In the genomic region with DNA sequence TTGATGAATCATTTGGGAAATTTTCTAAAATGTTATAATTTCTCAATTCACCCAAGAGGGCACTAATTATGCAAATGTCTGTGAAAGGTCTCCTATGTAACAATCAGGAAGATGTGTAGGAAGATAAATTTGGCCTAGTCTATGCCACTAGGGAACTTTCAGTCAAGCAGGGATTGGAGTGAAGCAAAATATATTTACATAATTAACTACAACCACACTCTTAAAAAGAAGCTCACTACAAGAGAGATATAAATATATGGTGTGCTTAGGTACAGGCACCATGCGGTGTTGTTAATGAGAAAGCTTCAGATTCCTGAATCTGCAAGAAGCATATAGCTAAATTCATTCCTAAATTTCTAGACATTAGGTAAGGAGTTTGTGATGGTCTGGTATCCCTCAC, we compare ENCODE assay signal across 22 mouse cellular contexts.
A peak's percentile ranks its signal among the peaks of the same experiment; 100 is the strongest.
DNase-seq lines count a peak whose midpoint lies in the region; ATAC-seq and TF ChIP-seq lines count a peak whose summit lies in the region.
"Had no signal": no experiment of that assay in that cellular context is flagged by ENCODE, and none has a peak within 500 bp of the region (broad histone marks: within the 10 kb centered on the region; RNA-seq: fewer than 3 reads in every experiment).

No protein-coding gene starts in this region.

- H3K27ac ChIP-seq in hindbrain, embryonic 14.5 days = no peak overlapping the region
- H3K27ac ChIP-seq in hindbrain, postnatal 0 days = no peak overlapping the region
- no peak overlapping the region for H3K27ac ChIP-seq in neural tube, embryonic 12.5 days
- no peak overlapping the region for H3K27ac ChIP-seq in neural tube, embryonic 14.5 days (ENCODE audit: low read depth, low read length)
- H3K27ac ChIP-seq: embryonic facial prominence, embryonic 13.5 days; embryonic facial prominence, embryonic 15.5 days; forebrain, embryonic 10.5 days; forebrain, embryonic 12.5 days had no signal

- H3K9me3 ChIP-seq in hindbrain, embryonic 14.5 days (ENCODE audit: control insufficient read depth, low read length) = no peaks in the 10 kb centered on the region
- H3K9me3 ChIP-seq in hindbrain, postnatal 0 days (ENCODE audit: low read length) = no peaks in the 10 kb centered on the region
- H3K9me3 ChIP-seq in neural tube, embryonic 12.5 days = no peaks in the 10 kb centered on the region
- H3K9me3 ChIP-seq in neural tube, embryonic 14.5 days (ENCODE audit: control insufficient read depth, low read length) = no peaks in the 10 kb centered on the region
- H3K9me3 ChIP-seq: embryonic facial prominence, embryonic 13.5 days; embryonic facial prominence, embryonic 15.5 days; forebrain, embryonic 10.5 days; forebrain, embryonic 12.5 days had no signal

- H3K4me1 ChIP-seq in hindbrain, embryonic 14.5 days (replicated peaks; ENCODE audit: control insufficient read depth, insufficient read depth, low read length) = 0 out of 2 replicates have a peak, but pooled peaks cover 3% of the 10 kb centered on the region
- H3K4me1 ChIP-seq in hindbrain, postnatal 0 days (ENCODE audit: insufficient read depth, low read length) = no peaks in the 10 kb centered on the region
- no peaks in the 10 kb centered on the region for H3K4me1 ChIP-seq in neural tube, embryonic 12.5 days
- H3K4me1 ChIP-seq in neural tube, embryonic 14.5 days (ENCODE audit: control insufficient read depth, insufficient read depth, low read length) = no peaks in the 10 kb centered on the region
- H3K4me1 ChIP-seq: embryonic facial prominence, embryonic 13.5 days; embryonic facial prominence, embryonic 15.5 days; forebrain, embryonic 10.5 days; forebrain, embryonic 12.5 days had no signal

- no peak overlapping the region for H3K9ac ChIP-seq in hindbrain, embryonic 14.5 days
- H3K9ac ChIP-seq in hindbrain, postnatal 0 days (replicated peaks; ENCODE audit: low read length) = no peak overlapping the region
- H3K9ac ChIP-seq in neural tube, embryonic 12.5 days = no peak overlapping the region
- no peak overlapping the region for H3K9ac ChIP-seq in neural tube, embryonic 14.5 days (replicated peaks; ENCODE audit: low read depth, low read length)
- H3K9ac ChIP-seq: embryonic facial prominence, embryonic 13.5 days; embryonic facial prominence, embryonic 15.5 days; forebrain, embryonic 12.5 days had no signal

- ATAC-seq in hindbrain, embryonic 14.5 days (ENCODE audit: low FRiP score) = 0 out of 2 replicates have a peak, but pooled peaks have one; percentile 31
- ATAC-seq in hindbrain, postnatal 0 days = no peak
- peak; percentile 33; the same call in 1 of the 2 replicates for ATAC-seq in neural tube, embryonic 12.5 days (ENCODE audit: low FRiP score, low read depth)
- ATAC-seq in neural tube, embryonic 14.5 days (ENCODE audit: low read depth) = peak; percentile 75; the same call in 1 of the 2 replicates
- ATAC-seq: forebrain, embryonic 14.5 days had no signal

- no peak for DNase-seq in hindbrain, embryonic 14.5 days (ENCODE audit: low spot score)
- no peak for DNase-seq in hindbrain, postnatal 0 days (ENCODE audit: low spot score)
- DNase-seq in neural tube, embryonic 10.5 days (ENCODE audit: extremely low spot score, low spot score) = no peak
- no peak for DNase-seq in layer of hippocampus, postnatal 25 days (ENCODE audit: extremely low spot score in 1 of 2, low spot score in 1 of 2)
- DNase-seq: adrenal gland, adult 2 months; adrenal gland, postnatal 10 days; adrenal gland, postnatal 25 days; cerebellum, adult 11 months; cerebellum, adult 18-20 months; cerebellum, adult 8-10 months; cerebellum, adult 9-11 months; cerebellum, postnatal 14 days; cerebellum, postnatal 36 days; embryo, embryonic 11 days had no signal

- WGBS in hindbrain, embryonic 14.5 days = 77% methylated on average over 1 of the region's 1 CpGs
- WGBS in hindbrain, postnatal 0 days = 82% methylated on average over 1 of the region's 1 CpGs
- 89% methylated on average over 1 of the region's 1 CpGs for WGBS in neural tube, embryonic 12.5 days
- 60% methylated on average over 1 of the region's 1 CpGs for WGBS in neural tube, embryonic 14.5 days

- no peak overlapping the region for H3K4me2 ChIP-seq in hindbrain, embryonic 14.5 days (replicated peaks)
- H3K4me2 ChIP-seq in hindbrain, postnatal 0 days (ENCODE audit: low read depth, low read length) = no peak overlapping the region
- H3K4me2 ChIP-seq in neural tube, embryonic 12.5 days (replicated peaks) = no peak overlapping the region
- no peak overlapping the region for H3K4me2 ChIP-seq in neural tube, embryonic 14.5 days (ENCODE audit: low read depth, low read length)
- H3K4me2 ChIP-seq: embryonic facial prominence, embryonic 13.5 days; embryonic facial prominence, embryonic 15.5 days; forebrain, embryonic 12.5 days had no signal

- no peaks in the 10 kb centered on the region for H3K36me3 ChIP-seq in hindbrain, embryonic 14.5 days (replicated peaks; ENCODE audit: control insufficient read depth, insufficient read depth)
- no peaks in the 10 kb centered on the region for H3K36me3 ChIP-seq in hindbrain, postnatal 0 days (ENCODE audit: insufficient read depth, low read length)
- H3K36me3 ChIP-seq in neural tube, embryonic 12.5 days = no peaks in the 10 kb centered on the region
- no peaks in the 10 kb centered on the region for H3K36me3 ChIP-seq in neural tube, embryonic 14.5 days (ENCODE audit: control insufficient read depth, insufficient read depth, low read length)
- H3K36me3 ChIP-seq: embryonic facial prominence, embryonic 13.5 days; embryonic facial prominence, embryonic 15.5 days; forebrain, embryonic 10.5 days; forebrain, embryonic 12.5 days had no signal

- TF ChIP-seq CTCF in hindbrain, postnatal 0 days (IDR thresholded peaks at IDR 0.05; ENCODE audit: low read depth) = no peak

- no peak overlapping the region for H3K4me3 ChIP-seq in hindbrain, embryonic 14.5 days (replicated peaks; ENCODE audit: low read length)
- H3K4me3 ChIP-seq in hindbrain, postnatal 0 days (ENCODE audit: low read length) = no peak overlapping the region
- no peak overlapping the region for H3K4me3 ChIP-seq in neural tube, embryonic 12.5 days
- H3K4me3 ChIP-seq in neural tube, embryonic 14.5 days (ENCODE audit: low read depth, low read length) = no peak overlapping the region
- H3K4me3 ChIP-seq: embryonic facial prominence, embryonic 13.5 days; embryonic facial prominence, embryonic 15.5 days; erythroblast, embryonic 14.5 days; forebrain, embryonic 10.5 days; forebrain, embryonic 12.5 days had no signal

- H3K27me3 ChIP-seq in hindbrain, embryonic 14.5 days (ENCODE audit: control insufficient read depth, insufficient read depth, low read length) = no peaks in the 10 kb centered on the region
- no peaks in the 10 kb centered on the region for H3K27me3 ChIP-seq in hindbrain, postnatal 0 days (ENCODE audit: insufficient read depth, low read length)
- no peaks in the 10 kb centered on the region for H3K27me3 ChIP-seq in neural tube, embryonic 12.5 days (replicated peaks)
- H3K27me3 ChIP-seq in neural tube, embryonic 14.5 days (ENCODE audit: control insufficient read depth, insufficient read depth, low read length) = no peaks in the 10 kb centered on the region
- H3K27me3 ChIP-seq: embryonic facial prominence, embryonic 13.5 days; embryonic facial prominence, embryonic 15.5 days; forebrain, embryonic 12.5 days had no signal
